Mouse (Mus musculus): Measurements from ENCODE around the gene Rcan2. TPM values are rescaled to one million over a fixed set of nuclear protein-coding genes. Genes with fewer than 3 reads are reported as not detected.
A peak's percentile ranks its signal among the peaks of the same experiment; 100 is the strongest.
"Not testable (repeated sequence)": the region's sequence is repeated elsewhere in the genome, so short reads cannot be mapped to it uniquely, and the experiment has no call there.

The Rcan2 gene
- polyA plus RNA-seq, 1 experiment from 2014 or later, result 63.1 TPM

GRCm38 (mm10) chr17:43818390-43818789 is 17.2 kb downstream of the Rcan2 start:
- H3K4me3 ChIP-seq (ENCODE audit: low read length), result no peak overlapping the region
- no peaks in the 10 kb centered on the region for H3K27me3 ChIP-seq (ENCODE audit: control insufficient read depth, insufficient read depth, low read length)
- no peaks in the 10 kb centered on the region for H3K9me3 ChIP-seq (replicated peaks; ENCODE audit: control insufficient read depth, low read length)
- H3K4me1 ChIP-seq (ENCODE audit: control insufficient read depth, insufficient read depth, low read length), result peaks cover 23% of the 10 kb centered on the region
- H3K4me2 ChIP-seq (ENCODE audit: low read depth, low read length), result no peak overlapping the region
- 74% methylated on average over 6 of the region's 6 CpGs for WGBS
- H3K36me3 ChIP-seq (ENCODE audit: control insufficient read depth, insufficient read depth), result no peaks in the 10 kb centered on the region
- ATAC-seq (replicated peaks; ENCODE audit: extremely low read depth, insufficient read depth, low FRiP score), result no peak
- no peak overlapping the region for H3K27ac ChIP-seq (ENCODE audit: low read length)
- no peak overlapping the region for H3K9ac ChIP-seq (ENCODE audit: low read length)

GRCm38 (mm10) chr17:43820904-43821303 is 19.8 kb downstream of the Rcan2 start:
- Histone ChIP-seq H3K4me1 (ENCODE audit: control insufficient read depth, insufficient read depth, low read length) (peaks cover 10% of the 10 kb centered on the region), H3K4me2 (ENCODE audit: low read depth, low read length) (no peak overlapping the region), H3K4me3 (ENCODE audit: low read length) (no peak overlapping the region), H3K9me3 (replicated peaks; ENCODE audit: control insufficient read depth, low read length) (no peaks in the 10 kb centered on the region), H3K27ac (ENCODE audit: low read length) (no peak overlapping the region), H3K27me3 (ENCODE audit: control insufficient read depth, insufficient read depth, low read length) (no peaks in the 10 kb centered on the region), H3K9ac (ENCODE audit: low read length) (no peak overlapping the region), H3K36me3 (ENCODE audit: control insufficient read depth, insufficient read depth) (no peaks in the 10 kb centered on the region)
- no peak for ATAC-seq (replicated peaks; ENCODE audit: extremely low read depth, insufficient read depth, low FRiP score)
- WGBS, result 86% methylated on average over 2 of the region's 2 CpGs

DNA sequence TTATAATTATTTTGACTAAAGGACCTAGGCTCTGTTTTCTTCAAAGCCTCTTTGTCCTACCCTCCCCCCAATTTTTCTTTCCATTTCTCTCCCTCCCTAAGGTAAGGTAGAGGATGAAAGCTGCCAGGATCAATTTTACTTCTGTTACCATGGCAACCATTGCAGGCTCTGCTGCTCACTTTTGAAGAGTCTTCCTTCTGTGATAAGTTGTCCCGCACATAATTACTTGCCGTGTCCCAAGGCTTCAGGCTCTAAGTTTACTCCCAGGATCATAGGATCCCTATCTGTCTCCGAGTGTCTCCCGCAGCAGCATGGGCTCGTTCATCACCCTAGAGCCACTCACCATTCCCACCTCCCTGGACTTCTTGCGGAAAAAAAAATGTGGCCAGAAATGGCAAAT is 21.1 kb downstream of the Rcan2 start:
- peaks cover 2% of the 10 kb centered on the region for H3K4me1 ChIP-seq (ENCODE audit: control insufficient read depth, insufficient read depth, low read length)
- H3K27ac ChIP-seq (ENCODE audit: low read length), result no peak overlapping the region
- H3K27me3 ChIP-seq (ENCODE audit: control insufficient read depth, insufficient read depth, low read length), result no peaks in the 10 kb centered on the region
- no peak overlapping the region for H3K9ac ChIP-seq (ENCODE audit: low read length)
- 65% methylated on average over 6 of the region's 6 CpGs for WGBS
- no peak for ATAC-seq (replicated peaks; ENCODE audit: extremely low read depth, insufficient read depth, low FRiP score)
- no peaks in the 10 kb centered on the region for H3K36me3 ChIP-seq (ENCODE audit: control insufficient read depth, insufficient read depth)
- no peak overlapping the region for H3K4me3 ChIP-seq (ENCODE audit: low read length)
- H3K9me3 ChIP-seq (replicated peaks; ENCODE audit: control insufficient read depth, low read length), result no peaks in the 10 kb centered on the region
- H3K4me2 ChIP-seq (ENCODE audit: low read depth, low read length), result no peak overlapping the region

- Histone ChIP-seq H3K4me1 (ENCODE audit: control insufficient read depth, insufficient read depth, low read length) (no peaks in the 10 kb centered on the region; the same call in 1 of the 2 replicates), H3K27me3 (ENCODE audit: control insufficient read depth, insufficient read depth, low read length) (no peaks in the 10 kb centered on the region), H3K9me3 (replicated peaks; ENCODE audit: control insufficient read depth, low read length) (no peaks in the 10 kb centered on the region), H3K4me3 (ENCODE audit: low read length) (no peak overlapping the region), H3K9ac (ENCODE audit: low read length) (no peak overlapping the region), H3K27ac (ENCODE audit: low read length) (no peak overlapping the region), H3K4me2 (ENCODE audit: low read depth, low read length) (no peak overlapping the region), H3K36me3 (ENCODE audit: control insufficient read depth, insufficient read depth) (no peaks in the 10 kb centered on the region)
- no peak for ATAC-seq (replicated peaks; ENCODE audit: extremely low read depth, insufficient read depth, low FRiP score)
- 35% methylated on average over 2 of the region's 2 CpGs for WGBS
Measured at GRCm38 (mm10) chr17:43822630-43823029, 21.5 kb downstream of the Rcan2 start.

DNA sequence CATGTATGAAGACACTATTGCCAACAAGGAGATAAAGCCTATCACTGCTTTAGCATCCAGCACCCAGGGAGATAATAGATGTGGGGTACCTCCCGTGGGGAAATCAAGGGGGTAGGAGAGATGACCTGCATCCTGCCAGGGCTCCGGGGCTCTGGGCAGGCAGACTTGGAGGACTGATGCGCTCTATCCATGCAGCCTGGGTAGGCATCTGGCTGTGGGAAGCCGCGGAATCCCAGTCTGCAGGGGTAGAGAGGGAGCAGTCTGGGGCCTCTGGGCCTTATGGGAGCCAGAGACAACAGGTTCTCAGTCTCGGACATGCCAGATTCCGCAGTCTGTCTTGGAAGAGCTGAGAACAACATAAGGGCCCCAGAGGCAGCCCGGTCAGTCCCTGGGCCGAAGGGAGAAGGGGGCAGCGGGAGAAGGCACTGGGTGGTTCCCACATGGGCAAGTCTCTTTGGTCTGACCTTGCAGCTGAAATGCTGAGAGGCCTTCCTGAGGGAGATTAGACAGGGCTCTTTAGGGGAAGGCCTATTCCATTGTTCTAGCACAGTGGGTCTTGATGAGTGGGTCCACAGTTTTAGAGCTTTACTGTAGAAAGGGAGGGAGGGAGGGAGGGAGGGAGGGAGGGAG is 23.7 kb downstream of the Rcan2 start:
- H3K27me3 ChIP-seq (ENCODE audit: control insufficient read depth, insufficient read depth, low read length), result no peaks in the 10 kb centered on the region
- H3K36me3 ChIP-seq (ENCODE audit: control insufficient read depth, insufficient read depth), result no peaks in the 10 kb centered on the region
- no peak overlapping the region for H3K4me2 ChIP-seq (ENCODE audit: low read depth, low read length)
- H3K9ac ChIP-seq (ENCODE audit: low read length), result no peak overlapping the region
- ATAC-seq (replicated peaks; ENCODE audit: extremely low read depth, insufficient read depth, low FRiP score), result no peak
- 67% methylated on average over 10 of the region's 10 CpGs for WGBS
- H3K4me3 ChIP-seq (ENCODE audit: low read length), result no peak overlapping the region
- H3K27ac ChIP-seq (ENCODE audit: low read length), result peak overlapping the region; percentile 70
- H3K9me3 ChIP-seq (replicated peaks; ENCODE audit: control insufficient read depth, low read length), result no peaks in the 10 kb centered on the region
- no peaks in the 10 kb centered on the region; the same call in 1 of the 2 replicates for H3K4me1 ChIP-seq (ENCODE audit: control insufficient read depth, insufficient read depth, low read length)

GRCm38 (mm10) chr17:43825411-43825785 is 24.2 kb downstream of the Rcan2 start:
- H3K9ac ChIP-seq (ENCODE audit: low read length); H3K4me3 ChIP-seq (ENCODE audit: low read length); H3K36me3 ChIP-seq (ENCODE audit: control insufficient read depth, insufficient read depth); H3K27ac ChIP-seq (ENCODE audit: low read length); H3K4me2 ChIP-seq (ENCODE audit: low read depth, low read length); H3K27me3 ChIP-seq (ENCODE audit: control insufficient read depth, insufficient read depth, low read length); ATAC-seq (replicated peaks; ENCODE audit: extremely low read depth, insufficient read depth, low FRiP score); H3K4me1 ChIP-seq (ENCODE audit: control insufficient read depth, insufficient read depth, low read length); H3K9me3 ChIP-seq (replicated peaks; ENCODE audit: control insufficient read depth, low read length): not testable (repeated sequence)
- 63% methylated on average over 1 of the region's 1 CpGs for WGBS

DNA sequence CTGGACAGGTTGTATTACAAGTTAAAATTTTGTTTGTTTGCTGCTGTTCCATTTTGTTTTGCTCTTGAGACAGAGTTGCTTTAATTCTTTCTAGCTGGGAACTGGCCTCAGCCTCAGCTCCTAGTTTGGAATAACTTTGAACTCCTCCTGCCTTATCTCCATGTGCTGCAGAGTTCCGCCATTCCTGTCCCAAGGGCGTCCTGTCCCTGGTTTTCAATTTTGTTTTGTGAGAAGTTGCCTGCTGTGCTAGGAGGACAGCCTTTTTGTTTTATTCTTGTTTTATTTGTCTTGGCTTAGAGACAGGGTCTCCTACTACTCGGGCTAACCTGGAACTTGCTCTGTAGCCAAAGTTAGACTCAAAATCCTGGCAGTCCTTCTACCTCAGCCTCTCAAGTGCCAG is 26.1 kb downstream of the Rcan2 start:
- 48% methylated on average over 3 of the region's 3 CpGs for WGBS

DNA sequence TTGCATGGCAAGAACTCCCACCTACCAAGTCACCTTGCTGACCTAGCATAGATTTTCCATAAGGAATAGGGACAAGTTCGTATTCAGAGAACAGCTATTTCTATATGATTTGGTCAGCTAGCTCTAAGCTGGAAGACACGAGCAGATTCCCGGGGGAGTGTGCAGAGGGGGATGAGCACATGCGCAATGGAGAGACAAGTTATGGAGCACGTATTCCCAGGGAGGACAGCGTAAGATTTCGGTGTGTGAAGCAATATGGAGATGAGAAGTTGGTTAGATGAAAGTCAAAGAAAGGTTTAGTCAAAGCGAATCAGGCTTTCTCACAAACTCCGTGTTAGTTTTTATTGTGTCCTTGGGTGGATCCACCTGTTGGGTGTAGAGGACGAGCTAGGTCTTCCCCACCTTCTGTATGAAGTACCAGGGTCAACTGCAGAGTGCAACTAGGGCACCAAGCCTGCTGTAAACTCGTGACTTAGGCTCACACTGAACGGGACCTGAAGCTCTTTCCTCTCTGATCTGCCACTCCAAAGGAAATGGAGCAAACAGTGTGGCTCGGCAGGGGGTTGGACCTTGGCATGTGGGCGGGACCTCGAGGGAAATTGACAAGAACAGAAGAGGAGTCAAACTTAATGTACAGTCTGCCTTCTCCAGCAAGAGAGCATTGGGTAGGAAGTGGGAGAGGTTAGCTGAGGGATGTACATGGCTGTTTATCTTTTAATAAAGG is 31.4 kb downstream of the Rcan2 start:
- WGBS, result 67% methylated on average over 15 of the region's 15 CpGs
- no peaks in the 10 kb centered on the region for H3K36me3 ChIP-seq (ENCODE audit: control insufficient read depth, insufficient read depth)

More for the DNA sequence above, 26.1 kb downstream of the Rcan2 start:
- H3K9ac ChIP-seq (ENCODE audit: low read length), result no peak overlapping the region
- no peaks in the 10 kb centered on the region; the same call in 1 of the 2 replicates for H3K4me1 ChIP-seq (ENCODE audit: control insufficient read depth, insufficient read depth, low read length)
- no peak overlapping the region for H3K4me2 ChIP-seq (ENCODE audit: low read depth, low read length)
- H3K27ac ChIP-seq (ENCODE audit: low read length), result no peak overlapping the region
- no peak for ATAC-seq (replicated peaks; ENCODE audit: extremely low read depth, insufficient read depth, low FRiP score)
- H3K9me3 ChIP-seq (replicated peaks; ENCODE audit: control insufficient read depth, low read length), result no peaks in the 10 kb centered on the region
- H3K36me3 ChIP-seq (ENCODE audit: control insufficient read depth, insufficient read depth), result no peaks in the 10 kb centered on the region
- no peaks in the 10 kb centered on the region for H3K27me3 ChIP-seq (ENCODE audit: control insufficient read depth, insufficient read depth, low read length)
- no peak overlapping the region for H3K4me3 ChIP-seq (ENCODE audit: low read length)

GRCm38 (mm10) chr17:43840208-43840607 is 39.1 kb downstream of the Rcan2 start:
- Histone ChIP-seq H3K4me3 (ENCODE audit: low read length) (no peak overlapping the region), H3K9me3 (replicated peaks; ENCODE audit: control insufficient read depth, low read length) (peaks cover 3% of the 10 kb centered on the region; the same call in 1 of the 2 replicates), H3K4me2 (ENCODE audit: low read depth, low read length) (no peak overlapping the region), H3K9ac (ENCODE audit: low read length) (no peak overlapping the region), H3K4me1 (ENCODE audit: control insufficient read depth, insufficient read depth, low read length) (peaks cover 7% of the 10 kb centered on the region), H3K27ac (ENCODE audit: low read length) (no peak overlapping the region), H3K36me3 (ENCODE audit: control insufficient read depth, insufficient read depth) (peaks cover 5% of the 10 kb centered on the region; the same call in 1 of the 2 replicates), H3K27me3 (ENCODE audit: control insufficient read depth, insufficient read depth, low read length) (no peaks in the 10 kb centered on the region)
- ATAC-seq (replicated peaks; ENCODE audit: extremely low read depth, insufficient read depth, low FRiP score), result no peak
- WGBS, result 81% methylated on average over 9 of the region's 9 CpGs

More for the DNA sequence above, 31.4 kb downstream of the Rcan2 start:
- H3K4me3 ChIP-seq (ENCODE audit: low read length), result no peak overlapping the region
- H3K9ac ChIP-seq (ENCODE audit: low read length), result no peak overlapping the region
- peaks cover 3% of the 10 kb centered on the region; the same call in 1 of the 2 replicates for H3K4me1 ChIP-seq (ENCODE audit: control insufficient read depth, insufficient read depth, low read length)
- no peak overlapping the region for H3K27ac ChIP-seq (ENCODE audit: low read length)
- no peak overlapping the region for H3K4me2 ChIP-seq (ENCODE audit: low read depth, low read length)
- no peaks in the 10 kb centered on the region for H3K9me3 ChIP-seq (replicated peaks; ENCODE audit: control insufficient read depth, low read length)
- ATAC-seq (replicated peaks; ENCODE audit: extremely low read depth, insufficient read depth, low FRiP score), result no peak
- H3K27me3 ChIP-seq (ENCODE audit: control insufficient read depth, insufficient read depth, low read length), result no peaks in the 10 kb centered on the region

Measured in heart, embryonic 16.5 days (tissue).